Mouse (Mus musculus) limb, embryonic 14.5 days (tissue): Measurements from ENCODE around the gene Gm20388. TPM values are rescaled to one million over a fixed set of nuclear protein-coding genes. Genes with fewer than 3 reads are reported as not detected.

Experiments used
- ATAC-seq: fragments of 200-750 bp; cut with Nextera tagmentation; 2 replicates; pipeline ENCODE4 v1.8.0; 2017; ENCODE audit warnings: low read depth, moderate number of reproducible peaks, moderate TSS enrichment; ENCODE audit not compliant: low FRiP score
- DNase-seq: peaks from one replicate; pipeline ENCODE4 v3.0.0-alpha.2; 2015; ENCODE audit warnings: low spot score
- H3K27ac ChIP-seq: fragments of 300-500 bp; sonication (generic); replicated peaks from 2 replicates; pipeline ENCODE4 v1.5.1; 2014; ENCODE audit warnings: low read depth, mild to moderate bottlenecking, low read length, moderate library complexity, mixed read lengths
- H3K27me3 ChIP-seq: fragments of 300-500 bp; sonication (generic); 2 replicates; pipeline ENCODE4 v1.6.1; 2014; ENCODE audit warnings: low read length, mixed read lengths; ENCODE audit not compliant: control insufficient read depth, insufficient read depth
- H3K36me3 ChIP-seq: fragments of 300-500 bp; sonication (generic); 2 replicates; pipeline ENCODE4 v1.6.1; 2014; ENCODE audit warnings: mild to moderate bottlenecking, low read length, moderate library complexity, mixed read lengths; ENCODE audit not compliant: control insufficient read depth, insufficient read depth
- H3K4me1 ChIP-seq: fragments of 300-500 bp; sonication (generic); 2 replicates; pipeline ENCODE4 v1.6.1; 2014; ENCODE audit warnings: antibody characterized with exemption, low read length, mixed read lengths; ENCODE audit not compliant: control insufficient read depth, insufficient read depth
- H3K4me2 ChIP-seq: fragments of 300-500 bp; sonication (generic); replicated peaks from 2 replicates; pipeline ENCODE4 v1.6.1; 2014; ENCODE audit warnings: low read depth, mild to moderate bottlenecking, low read length, moderate library complexity; ENCODE audit not compliant: severe bottlenecking
- H3K4me3 ChIP-seq: fragments of 300-500 bp; sonication (generic); replicated peaks from 2 replicates; pipeline ENCODE4 v1.5.1; 2014; ENCODE audit warnings: low read length
- H3K9ac ChIP-seq: fragments of 300-500 bp; sonication (generic); 2 replicates; pipeline ENCODE4 v1.6.1; 2014; ENCODE audit warnings: mild to moderate bottlenecking, low read depth, low read length, moderate library complexity; ENCODE audit not compliant: severe bottlenecking
- H3K9me3 ChIP-seq: fragments of 300-500 bp; sonication (generic); 2 replicates; pipeline ENCODE4 v1.6.1; 2016; ENCODE audit warnings: low read length; ENCODE audit not compliant: control insufficient read depth
- POLR2A ChIP-seq: fragments of 200-500 bp; IDR thresholded peaks from 2 replicates; pipeline ENCODE4 v1.8.0; 2012; ENCODE audit warnings: inconsistent platforms, mild to moderate bottlenecking, moderate library complexity, borderline replicate concordance; ENCODE audit not compliant: insufficient read depth, insufficient read length; ENCODE audit errors: extremely low read depth
- WGBS: fragments of 180-500 bp; shearing (Covaris S2); extraction: QIAGEN DNeasy Blood & Tissue Kit; methylation state at CpG from one replicate; pipeline ENCODE4 v1.1.7; 2014; 5-methylcytosine and 5-hydroxymethylcytosine counted together
- polyA plus RNA-seq, 2 experiments: library from polyadenylated mRNA; depleted of rRNA in 1 of 2; stranded (reverse) in 1 of 2; unstranded in 1 of 2; fragments of >200 nt; fragmentation: Nextera tagmentation in 1 of 2; extraction: Ambion mirVana in 1 of 2; gene quantifications; 2 replicates each; pipeline versions ENCODE4 v1.2.1 to v1.2.3; 2012 to 2014

The Gm20388 gene
- polyA plus RNA-seq, 2 experiments = 1.9 to 49.9 TPM

DNA sequence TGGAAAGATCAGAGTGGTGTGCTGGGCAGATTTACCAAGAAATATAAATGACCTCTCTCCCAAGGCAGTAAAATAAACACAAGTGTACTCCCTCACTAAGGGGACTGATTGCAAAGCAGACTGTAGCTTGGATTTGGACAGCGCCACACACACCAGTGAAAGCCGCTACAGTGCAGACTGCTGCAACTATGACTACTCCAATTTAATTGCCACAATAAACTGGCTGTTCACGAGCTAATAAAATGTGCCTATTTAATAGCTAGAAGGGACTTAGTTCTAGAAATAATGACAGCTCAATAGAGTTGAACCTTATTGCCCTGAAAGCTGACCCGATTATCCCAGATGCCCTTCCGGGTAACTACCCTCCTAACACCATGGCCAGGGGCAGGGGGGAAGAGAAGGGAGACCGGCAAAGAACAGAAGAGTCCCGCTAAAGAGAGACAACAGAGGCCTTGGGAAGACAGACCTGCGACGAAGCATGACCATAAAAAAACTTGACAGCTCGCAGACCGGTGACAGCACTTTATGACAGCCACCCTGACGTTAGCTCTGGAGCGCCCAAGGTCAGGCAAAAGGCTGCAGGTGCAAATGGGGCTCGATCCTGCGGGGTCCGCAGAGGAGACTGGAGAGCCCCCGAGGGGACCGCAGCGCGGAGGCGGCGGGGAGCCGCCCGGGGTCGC lies 189.9 kb downstream of the Gm20388 start:
- ATAC-seq (peak; percentile 13; the same call in 1 of the 2 replicates), DNase-seq (peak; percentile 42)
- Histone ChIP-seq H3K36me3 (peaks cover 4% of the 10 kb centered on the region), H3K27ac (peak overlapping the region; percentile 83; the same call in 1 of the 2 replicates), H3K27me3 (no peaks in the 10 kb centered on the region), H3K4me3 (peak overlapping the region; percentile 92), H3K9me3 (no peaks in the 10 kb centered on the region), H3K4me2 (peak overlapping the region; percentile 81), H3K9ac (peak overlapping the region; percentile 79), H3K4me1 (peaks cover 19% of the 10 kb centered on the region)
- WGBS = 4% methylated on average over 14 of the region's 25 CpGs
- no peak for TF ChIP-seq POLR2A

DNA sequence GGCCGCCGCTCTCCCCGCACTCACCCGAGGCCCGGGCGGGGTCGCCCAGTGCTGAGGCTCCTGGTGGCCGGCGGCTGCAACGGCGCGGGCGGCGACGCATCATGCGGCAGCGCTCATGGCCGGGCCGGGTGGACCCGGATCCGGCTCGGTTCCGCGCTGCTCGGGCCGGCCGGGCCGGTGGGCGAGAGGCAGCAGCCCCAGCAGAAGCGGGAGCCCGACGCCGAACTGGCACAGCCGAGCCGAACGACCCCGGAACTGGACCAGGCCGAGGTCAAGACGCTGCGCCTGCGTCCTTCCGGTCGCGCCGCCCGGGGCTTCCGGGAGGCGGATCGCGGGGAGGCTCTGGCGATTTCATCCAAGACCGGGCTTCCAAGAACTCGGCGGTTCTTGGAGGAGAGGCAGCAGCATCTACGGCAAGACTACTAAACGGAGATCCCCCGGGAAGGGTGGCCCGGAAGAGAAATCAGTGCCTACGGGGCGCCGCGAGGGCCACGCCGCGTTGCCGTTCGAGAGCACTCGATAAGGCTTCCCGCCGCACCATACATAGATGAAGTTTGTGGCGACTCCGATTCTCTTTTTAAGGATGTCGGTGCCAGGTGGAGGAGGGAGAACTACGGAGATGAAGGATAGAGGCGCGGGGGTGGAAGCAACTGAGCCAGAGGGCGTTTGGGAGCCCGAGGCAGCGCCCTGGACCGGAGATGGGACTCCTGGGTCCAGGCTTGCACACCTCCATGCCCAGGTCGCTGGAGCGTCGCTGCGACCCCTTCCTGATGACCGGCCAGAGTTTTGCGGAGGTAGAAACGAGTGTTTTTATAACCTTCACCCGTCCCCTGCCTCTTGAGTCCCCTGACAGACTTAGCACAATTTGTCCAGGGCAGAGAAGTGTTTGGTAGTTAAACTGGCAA lies 190.7 kb downstream of the Gm20388 start, which contains the start of gene Zdhhc7:
Zdhhc7 (minus strand) TSS at position 415 of the 905 bp plus-strand sequence.
- peak; percentile 68 for DNase-seq
- H3K27ac ChIP-seq = peak within 1 kb of the TSS; percentile 83
- 2% methylated on average over 71 of the region's 88 CpGs for WGBS
- peaks cover 4% of the 10 kb centered on the region for H3K36me3 ChIP-seq
- H3K9me3 ChIP-seq = no peaks in the 10 kb centered on the region
- H3K4me1 ChIP-seq = peaks cover 19% of the 10 kb centered on the region
- peak within 1 kb of the TSS; percentile 79 for H3K9ac ChIP-seq
- 0 out of 2 replicates have a peak, but pooled peaks have one; percentile 26 for TF ChIP-seq POLR2A
- peak within 1 kb of the TSS; percentile 92 for H3K4me3 ChIP-seq
- H3K4me2 ChIP-seq = peak within 1 kb of the TSS; percentile 81
- peak; percentile 79 for ATAC-seq
- no peaks in the 10 kb centered on the region for H3K27me3 ChIP-seq

DNA sequence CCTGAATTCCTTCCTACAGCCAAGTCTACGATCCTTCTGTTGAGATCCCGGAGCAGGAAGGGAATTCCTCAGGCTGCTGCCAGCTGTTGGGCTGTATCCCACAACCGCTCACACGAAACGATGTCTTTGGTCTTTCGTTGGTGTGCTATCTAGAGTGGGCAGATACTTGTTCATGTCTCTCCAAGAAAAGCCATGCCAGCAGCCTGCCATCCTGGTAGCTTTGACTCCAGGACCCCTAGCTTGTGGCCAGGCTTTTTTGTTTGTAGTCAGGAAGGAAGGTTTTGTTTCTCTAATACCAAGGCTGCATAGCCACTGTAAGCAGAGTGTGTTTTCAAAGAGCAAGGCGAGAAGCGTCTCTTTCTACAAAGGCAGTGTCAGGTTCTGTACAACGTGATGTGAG lies 193.3 kb downstream of the Gm20388 start:
- Histone ChIP-seq H3K4me1 (peaks cover 19% of the 10 kb centered on the region), H3K9ac (no peak overlapping the region), H3K4me2 (no peak overlapping the region), H3K36me3 (peaks cover 4% of the 10 kb centered on the region), H3K4me3 (no peak overlapping the region), H3K27me3 (no peaks in the 10 kb centered on the region), H3K27ac (no peak overlapping the region), H3K9me3 (no peaks in the 10 kb centered on the region)
- 92% methylated on average over 9 of the region's 9 CpGs for WGBS
- no peak for TF ChIP-seq POLR2A
- ATAC-seq (no peak), DNase-seq (no peak)

DNA sequence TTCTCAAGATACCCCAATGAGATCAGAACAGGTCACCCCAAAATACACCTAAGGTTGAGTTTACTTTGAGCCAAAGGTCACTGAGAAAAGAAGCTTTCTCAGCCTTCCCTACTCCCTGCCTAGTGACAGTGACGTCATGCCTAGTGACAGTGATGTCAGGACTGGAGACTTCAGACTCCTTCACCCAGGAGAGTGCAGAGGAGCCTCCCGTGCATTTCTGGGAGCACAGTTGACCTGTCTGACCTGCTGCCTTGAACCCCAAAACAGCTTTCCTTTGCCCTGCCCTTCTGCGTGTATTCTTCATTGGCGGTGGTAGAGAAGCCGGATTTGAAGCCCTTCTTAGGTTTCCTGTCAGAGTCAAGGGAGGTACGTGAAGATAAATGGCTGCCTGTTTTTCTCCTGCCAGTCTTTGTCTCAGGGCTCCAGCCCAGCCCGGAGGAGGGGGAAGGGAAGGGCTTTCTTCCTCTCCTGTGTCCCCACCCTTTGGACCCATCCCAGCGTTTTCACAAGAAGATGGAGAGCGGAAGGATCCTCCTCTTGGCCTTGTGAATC lies 194.2 kb downstream of the Gm20388 start:
- H3K9me3 ChIP-seq = no peaks in the 10 kb centered on the region
- H3K4me1 ChIP-seq = peaks cover 18% of the 10 kb centered on the region
- H3K36me3 ChIP-seq = peaks cover 4% of the 10 kb centered on the region
- ATAC-seq (no peak), DNase-seq (no peak)
- no peak overlapping the region for H3K4me3 ChIP-seq
- WGBS = 65% methylated on average over 9 of the region's 9 CpGs
- no peak overlapping the region for H3K9ac ChIP-seq
- TF ChIP-seq POLR2A = no peak
- H3K27me3 ChIP-seq = no peaks in the 10 kb centered on the region
- no peak overlapping the region for H3K4me2 ChIP-seq
- no peak overlapping the region for H3K27ac ChIP-seq

DNA sequence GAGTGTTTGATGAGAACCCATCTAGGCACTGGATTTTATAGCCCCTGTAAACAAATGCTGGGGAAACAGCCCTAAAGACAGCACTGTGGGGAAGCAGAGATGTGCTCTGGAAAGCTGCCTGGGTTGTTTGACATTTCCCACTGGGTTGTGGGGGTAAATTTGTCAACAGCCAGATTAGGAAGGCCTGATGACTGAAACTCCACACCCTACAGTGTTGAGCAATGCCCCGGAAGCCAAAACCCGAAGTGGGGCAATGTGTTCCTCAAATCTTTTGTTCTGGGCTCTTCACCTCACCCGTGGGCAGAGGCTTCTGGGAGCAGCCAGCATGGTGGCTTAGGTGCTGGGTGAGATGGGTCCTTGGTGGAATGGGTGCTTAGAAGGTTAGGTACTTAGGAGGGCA lies 198.5 kb downstream of the Gm20388 start:
- no peak overlapping the region for H3K27ac ChIP-seq
- no peak for TF ChIP-seq POLR2A
- WGBS = 29% methylated on average over 3 of the region's 3 CpGs

More for the DNA sequence above, 198.5 kb downstream of the Gm20388 start:
- peaks cover 2% of the 10 kb centered on the region for H3K27me3 ChIP-seq
- no peak overlapping the region for H3K4me3 ChIP-seq
- ATAC-seq (no peak), DNase-seq (no peak)
- H3K9me3 ChIP-seq = no peaks in the 10 kb centered on the region
- peaks cover 3% of the 10 kb centered on the region for H3K36me3 ChIP-seq
- no peak overlapping the region for H3K9ac ChIP-seq
- no peak overlapping the region for H3K4me2 ChIP-seq
- H3K4me1 ChIP-seq = 0 out of 2 replicates have a peak, but pooled peaks cover 2% of the 10 kb centered on the region
